Mouse (Mus musculus): ENCODE data around the gene Lmo7. TPM values are rescaled to one million over a fixed set of nuclear protein-coding genes. Genes with fewer than 3 reads are reported as not detected.
A peak's percentile ranks its signal among the peaks of the same experiment; 100 is the strongest.

Lmo7 gene
- polyA plus RNA-seq, 1 experiment from 2014 or later: 1.6 TPM

DNA sequence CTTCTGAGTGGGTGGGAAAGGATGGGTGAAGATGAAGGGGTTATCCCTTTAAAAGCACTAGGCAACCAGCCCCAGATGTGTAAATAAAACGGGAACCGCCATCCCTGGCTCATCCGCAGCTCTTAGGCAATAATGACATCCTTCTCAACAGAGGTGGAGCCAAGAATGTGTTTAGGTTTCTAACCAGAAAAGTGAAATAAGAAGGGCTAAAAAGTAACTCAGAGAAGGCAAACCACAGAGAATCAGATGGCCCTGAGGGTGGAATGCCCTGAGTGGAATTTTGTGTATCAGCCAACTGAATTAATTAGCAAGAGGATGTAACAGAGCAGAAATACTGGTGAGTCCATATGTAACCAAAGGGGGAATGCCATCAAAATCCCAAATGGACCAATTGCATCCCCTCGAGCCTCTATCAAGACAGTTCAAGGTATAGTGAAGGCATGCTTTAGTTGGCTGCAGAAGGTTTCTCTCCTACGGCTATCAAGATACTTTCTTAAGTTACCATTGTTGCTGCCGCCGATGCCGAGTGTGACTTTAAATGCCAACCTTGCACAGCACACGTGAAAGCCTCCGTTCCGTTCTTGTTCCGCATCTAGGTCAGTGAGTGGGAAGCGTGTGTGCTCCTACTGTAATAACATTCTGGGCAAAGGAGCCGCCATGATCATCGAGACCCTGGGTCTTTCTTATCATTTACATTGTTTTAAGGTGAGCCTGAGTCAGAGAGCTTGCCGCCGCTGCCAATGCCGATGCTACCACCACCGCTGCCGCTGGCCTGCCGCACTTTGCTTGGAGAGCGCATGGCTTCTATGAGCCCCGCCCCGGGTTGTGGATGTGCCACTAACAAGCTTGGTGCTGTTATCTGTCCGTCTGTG is 201.1 kb downstream of the Lmo7 start:
- Histone ChIP-seq H3K36me3 (replicated peaks; ENCODE audit: control insufficient read depth, insufficient read depth) (no peaks in the 10 kb centered on the region), H3K9me3 (ENCODE audit: control insufficient read depth, low read length) (no peaks in the 10 kb centered on the region), H3K27me3 (ENCODE audit: control insufficient read depth, insufficient read depth, low read length) (no peaks in the 10 kb centered on the region), H3K4me3 (replicated peaks; ENCODE audit: low read length) (no peak overlapping the region), H3K4me1 (replicated peaks; ENCODE audit: control insufficient read depth, insufficient read depth, low read length) (no peaks in the 10 kb centered on the region), H3K9ac (no peak overlapping the region), H3K4me2 (replicated peaks) (no peak overlapping the region), H3K27ac (no peak overlapping the region)
- WGBS: 96% methylated on average over 25 of the region's 25 CpGs
- DNase-seq (ENCODE audit: low spot score) (no peak), ATAC-seq (ENCODE audit: low FRiP score) (no peak)

DNA sequence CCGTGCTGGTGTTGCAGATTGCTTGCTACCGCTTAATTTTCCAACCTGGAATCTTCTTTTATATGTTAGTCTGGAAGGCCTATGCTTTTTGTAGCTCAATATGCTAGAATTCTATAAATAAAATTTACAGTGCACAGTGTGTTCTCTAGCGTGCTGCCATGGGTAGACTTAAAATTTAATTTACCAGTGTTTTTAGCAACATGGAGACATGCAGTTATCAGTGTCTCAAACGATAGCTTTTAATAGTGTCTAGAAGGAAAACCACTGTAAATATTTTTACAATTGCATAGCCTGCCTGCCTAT is 201.6 kb downstream of the Lmo7 start:
- Histone ChIP-seq H3K9me3 (ENCODE audit: control insufficient read depth, low read length) (no peaks in the 10 kb centered on the region), H3K36me3 (replicated peaks; ENCODE audit: control insufficient read depth, insufficient read depth) (no peaks in the 10 kb centered on the region), H3K4me3 (replicated peaks; ENCODE audit: low read length) (no peak overlapping the region), H3K9ac (no peak overlapping the region), H3K4me1 (replicated peaks; ENCODE audit: control insufficient read depth, insufficient read depth, low read length) (no peaks in the 10 kb centered on the region), H3K27ac (no peak overlapping the region), H3K4me2 (replicated peaks) (no peak overlapping the region), H3K27me3 (ENCODE audit: control insufficient read depth, insufficient read depth, low read length) (no peaks in the 10 kb centered on the region)
- DNase-seq (ENCODE audit: low spot score) (no peak), ATAC-seq (ENCODE audit: low FRiP score) (no peak)
- 95% methylated on average over 4 of the region's 4 CpGs for WGBS

- no peak for ATAC-seq (ENCODE audit: low FRiP score)
- Histone ChIP-seq H3K27me3 (ENCODE audit: control insufficient read depth, insufficient read depth, low read length) (no peaks in the 10 kb centered on the region), H3K4me3 (replicated peaks; ENCODE audit: low read length) (no peak overlapping the region), H3K4me1 (replicated peaks; ENCODE audit: control insufficient read depth, insufficient read depth, low read length) (no peaks in the 10 kb centered on the region), H3K9ac (no peak overlapping the region), H3K36me3 (replicated peaks; ENCODE audit: control insufficient read depth, insufficient read depth) (no peaks in the 10 kb centered on the region), H3K9me3 (ENCODE audit: control insufficient read depth, low read length) (no peaks in the 10 kb centered on the region), H3K27ac (no peak overlapping the region), H3K4me2 (replicated peaks) (no peak overlapping the region)
- WGBS: 77% methylated on average over 9 of the region's 9 CpGs
- no peak for DNase-seq (ENCODE audit: low spot score)
Observed at GRCm38 (mm10) chr14:101933551-101933950, 203.8 kb downstream of the Lmo7 start.

GRCm38 (mm10) chr14:101942971-101943370 is 213.2 kb downstream of the Lmo7 start:
- Histone ChIP-seq H3K27me3 (ENCODE audit: control insufficient read depth, insufficient read depth, low read length) (no peaks in the 10 kb centered on the region), H3K36me3 (replicated peaks; ENCODE audit: control insufficient read depth, insufficient read depth) (no peaks in the 10 kb centered on the region), H3K9ac (no peak overlapping the region), H3K4me1 (replicated peaks; ENCODE audit: control insufficient read depth, insufficient read depth, low read length) (no peaks in the 10 kb centered on the region), H3K9me3 (ENCODE audit: control insufficient read depth, low read length) (no peaks in the 10 kb centered on the region), H3K4me2 (replicated peaks) (peak overlapping the region; percentile 35), H3K27ac (no peak overlapping the region), H3K4me3 (replicated peaks; ENCODE audit: low read length) (no peak overlapping the region)
- 7% methylated on average over 4 of the region's 4 CpGs for WGBS
- DNase-seq (ENCODE audit: low spot score) (peak; percentile 88), ATAC-seq (ENCODE audit: low FRiP score) (peak; percentile 70)

GRCm38 (mm10) chr14:101946711-101947516 is 217.2 kb downstream of the Lmo7 start:
- Histone ChIP-seq H3K4me3 (replicated peaks; ENCODE audit: low read length) (no peak overlapping the region), H3K4me2 (replicated peaks) (no peak overlapping the region), H3K36me3 (replicated peaks; ENCODE audit: control insufficient read depth, insufficient read depth) (no peaks in the 10 kb centered on the region), H3K27ac (no peak overlapping the region), H3K9me3 (ENCODE audit: control insufficient read depth, low read length) (no peaks in the 10 kb centered on the region), H3K9ac (no peak overlapping the region), H3K27me3 (ENCODE audit: control insufficient read depth, insufficient read depth, low read length) (no peaks in the 10 kb centered on the region), H3K4me1 (replicated peaks; ENCODE audit: control insufficient read depth, insufficient read depth, low read length) (no peaks in the 10 kb centered on the region)
- DNase-seq (ENCODE audit: low spot score): peak; percentile 80
- WGBS: 54% methylated on average over 21 of the region's 21 CpGs
- peak; percentile 64 for ATAC-seq (ENCODE audit: low FRiP score)

GRCm38 (mm10) chr14:101949114-101949513 is 219.4 kb downstream of the Lmo7 start:
- H3K27me3 ChIP-seq (ENCODE audit: control insufficient read depth, insufficient read depth, low read length): no peaks in the 10 kb centered on the region
- 63% methylated on average over 2 of the region's 2 CpGs for WGBS
- H3K4me3 ChIP-seq (replicated peaks; ENCODE audit: low read length): no peak overlapping the region
- no peak for ATAC-seq (ENCODE audit: low FRiP score)
- no peaks in the 10 kb centered on the region for H3K9me3 ChIP-seq (ENCODE audit: control insufficient read depth, low read length)
- no peaks in the 10 kb centered on the region for H3K36me3 ChIP-seq (replicated peaks; ENCODE audit: control insufficient read depth, insufficient read depth)
- no peaks in the 10 kb centered on the region for H3K4me1 ChIP-seq (replicated peaks; ENCODE audit: control insufficient read depth, insufficient read depth, low read length)
- no peak for DNase-seq (ENCODE audit: low spot score)
- no peak overlapping the region for H3K9ac ChIP-seq
- H3K4me2 ChIP-seq (replicated peaks): no peak overlapping the region
- H3K27ac ChIP-seq: no peak overlapping the region

DNA sequence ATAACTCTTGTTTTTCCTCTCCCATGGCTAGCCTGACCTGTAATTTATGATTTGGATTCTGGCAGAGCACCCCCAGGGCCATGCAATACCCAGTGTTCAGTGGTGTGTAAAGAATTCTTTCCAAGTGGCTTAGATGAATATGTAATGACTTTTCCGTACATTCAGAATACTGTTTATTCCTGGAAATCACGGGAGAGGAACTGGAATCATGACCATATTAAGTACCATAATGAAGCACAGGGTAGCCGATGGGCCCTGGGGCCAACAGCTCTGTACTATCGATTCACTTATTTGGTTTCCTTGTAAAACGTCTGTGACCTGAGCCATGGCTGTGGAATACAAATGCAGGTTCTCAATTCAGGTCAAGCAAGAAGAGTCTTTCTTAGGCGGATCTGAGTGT is 221.3 kb downstream of the Lmo7 start:
- Histone ChIP-seq H3K4me2 (replicated peaks) (no peak overlapping the region), H3K27ac (no peak overlapping the region), H3K36me3 (replicated peaks; ENCODE audit: control insufficient read depth, insufficient read depth) (no peaks in the 10 kb centered on the region), H3K9me3 (ENCODE audit: control insufficient read depth, low read length) (no peaks in the 10 kb centered on the region), H3K27me3 (ENCODE audit: control insufficient read depth, insufficient read depth, low read length) (no peaks in the 10 kb centered on the region), H3K4me1 (replicated peaks; ENCODE audit: control insufficient read depth, insufficient read depth, low read length) (no peaks in the 10 kb centered on the region), H3K4me3 (replicated peaks; ENCODE audit: low read length) (no peak overlapping the region), H3K9ac (no peak overlapping the region)
- no peak for DNase-seq (ENCODE audit: low spot score)
- no peak for ATAC-seq (ENCODE audit: low FRiP score)
- WGBS: 59% methylated on average over 6 of the region's 6 CpGs

DNA sequence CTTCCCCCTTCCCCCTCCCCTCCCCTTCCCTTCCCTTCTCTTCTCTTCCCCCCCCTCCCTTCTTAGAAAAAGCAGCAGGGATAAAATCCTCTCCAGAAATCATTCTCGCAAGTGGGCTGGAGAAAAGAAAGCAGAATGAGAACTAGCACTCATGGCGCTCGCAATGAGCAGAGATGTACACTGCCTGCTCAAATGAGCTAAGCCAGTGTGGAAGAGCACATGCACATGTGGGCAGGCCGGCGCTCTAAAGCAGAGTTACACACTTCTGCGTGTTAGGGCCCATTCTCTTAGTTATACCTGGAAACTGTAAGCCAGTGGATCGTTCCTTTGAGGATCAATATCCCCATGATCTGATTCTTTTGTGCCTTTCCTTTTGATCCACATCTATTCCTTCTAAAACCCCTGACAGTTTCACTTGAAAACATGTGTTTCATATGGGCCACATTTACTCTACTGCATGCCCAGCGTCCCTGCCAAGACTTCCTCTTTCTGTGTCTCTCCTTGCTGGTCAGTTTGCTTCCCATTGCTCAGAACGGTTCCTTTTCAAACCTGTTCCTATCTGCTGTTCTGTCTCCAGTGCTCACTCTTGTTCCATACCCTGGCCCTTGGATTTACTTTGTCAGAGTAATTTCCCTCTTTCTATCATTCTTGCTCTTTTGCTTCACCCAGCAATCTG is 224.2 kb downstream of the Lmo7 start:
- 84% methylated on average over 9 of the region's 9 CpGs for WGBS
- no peaks in the 10 kb centered on the region for H3K4me1 ChIP-seq (replicated peaks; ENCODE audit: control insufficient read depth, insufficient read depth, low read length)
- H3K27ac ChIP-seq: no peak overlapping the region
- no peak for ATAC-seq (ENCODE audit: low FRiP score)
- H3K36me3 ChIP-seq (replicated peaks; ENCODE audit: control insufficient read depth, insufficient read depth): no peaks in the 10 kb centered on the region
- no peak for DNase-seq (ENCODE audit: low spot score)
- no peak overlapping the region for H3K9ac ChIP-seq
- no peak overlapping the region for H3K4me3 ChIP-seq (replicated peaks; ENCODE audit: low read length)
- H3K9me3 ChIP-seq (ENCODE audit: control insufficient read depth, low read length): no peaks in the 10 kb centered on the region
- H3K4me2 ChIP-seq (replicated peaks): no peak overlapping the region
- H3K27me3 ChIP-seq (ENCODE audit: control insufficient read depth, insufficient read depth, low read length): no peaks in the 10 kb centered on the region

- no peaks in the 10 kb centered on the region for H3K4me1 ChIP-seq (replicated peaks; ENCODE audit: control insufficient read depth, insufficient read depth, low read length)
- DNase-seq (ENCODE audit: low spot score): no peak
- H3K36me3 ChIP-seq (replicated peaks; ENCODE audit: control insufficient read depth, insufficient read depth): no peaks in the 10 kb centered on the region
- H3K4me2 ChIP-seq (replicated peaks): no peak overlapping the region
- peaks cover 3% of the 10 kb centered on the region; the same call in 1 of the 2 replicates for H3K9me3 ChIP-seq (ENCODE audit: control insufficient read depth, low read length)
- ATAC-seq (ENCODE audit: low FRiP score): no peak
- H3K4me3 ChIP-seq (replicated peaks; ENCODE audit: low read length): no peak overlapping the region
- no peak overlapping the region for H3K27ac ChIP-seq
- WGBS: 67% methylated on average over 6 of the region's 6 CpGs
- no peaks in the 10 kb centered on the region for H3K27me3 ChIP-seq (ENCODE audit: control insufficient read depth, insufficient read depth, low read length)
- no peak overlapping the region for H3K9ac ChIP-seq
Observed at GRCm38 (mm10) chr14:101964381-101964780, 234.6 kb downstream of the Lmo7 start.
